Mouse (Mus musculus) intestine, embryonic 16.5 days (tissue): ENCODE measurements around the gene Pmepa1. TPM values are rescaled to one million over a fixed set of nuclear protein-coding genes. Genes with fewer than 3 reads are reported as not detected.

ENCODE experiments used
- ATAC-seq: fragments of 200-750 bp; cut with Nextera tagmentation; 2 replicates; pipeline ENCODE4 v1.8.0; 2017; ENCODE audit warnings: moderate TSS enrichment, moderate library complexity
- H3K27ac ChIP-seq: fragments of 300-500 bp; sonication (generic); 2 replicates; pipeline ENCODE4 v1.5.1; 2014; ENCODE audit warnings: mild to moderate bottlenecking, low read length
- H3K27me3 ChIP-seq: fragments of 300-500 bp; sonication (generic); replicated peaks from 2 replicates; pipeline ENCODE4 v1.6.1; 2014; ENCODE audit warnings: low read length, control low read depth, mixed read lengths; ENCODE audit not compliant: control insufficient read depth, insufficient read depth
- H3K36me3 ChIP-seq: fragments of 300-500 bp; sonication (generic); 2 replicates; pipeline ENCODE4 v1.6.1; 2014; ENCODE audit warnings: low read length, control low read depth; ENCODE audit not compliant: control insufficient read depth, insufficient read depth
- H3K4me1 ChIP-seq: fragments of 300-500 bp; sonication (generic); 2 replicates; pipeline ENCODE4 v1.6.1; 2014; ENCODE audit warnings: low read length, control low read depth, mixed read lengths; ENCODE audit not compliant: control insufficient read depth, insufficient read depth
- H3K4me2 ChIP-seq: fragments of 300-500 bp; sonication (generic); 2 replicates; pipeline ENCODE4 v1.6.1; 2014; ENCODE audit warnings: low read depth, low read length, control low read depth
- H3K4me3 ChIP-seq: fragments of 300-500 bp; sonication (generic); 2 replicates; pipeline ENCODE4 v1.5.1; 2014; ENCODE audit warnings: mild to moderate bottlenecking, low read length
- H3K9ac ChIP-seq: fragments of 300-500 bp; sonication (generic); 2 replicates; pipeline ENCODE4 v1.6.1; 2014; ENCODE audit warnings: low read depth, low read length
- H3K9me3 ChIP-seq: fragments of 300-500 bp; sonication (generic); 2 replicates; pipeline ENCODE4 v1.6.1; 2016; ENCODE audit warnings: low read length, control low read depth; ENCODE audit not compliant: control insufficient read depth
- WGBS: fragments of 180-500 bp; shearing (Covaris S2); extraction: QIAGEN DNeasy Blood & Tissue Kit; methylation state at CpG from one replicate; pipeline ENCODE4 v1.1.7; 2014; 5-methylcytosine and 5-hydroxymethylcytosine counted together
- polyA plus RNA-seq: library from polyadenylated mRNA; unstranded; fragments of >200 nt; fragmentation: Nextera tagmentation; extraction: Ambion mirVana; gene quantifications from 2 replicates; pipeline ENCODE4 v1.2.1, GENCODE M21; 2015

Pmepa1 gene
- polyA plus RNA-seq, 1 experiment from 2014 or later, result 4.4 TPM

DNA sequence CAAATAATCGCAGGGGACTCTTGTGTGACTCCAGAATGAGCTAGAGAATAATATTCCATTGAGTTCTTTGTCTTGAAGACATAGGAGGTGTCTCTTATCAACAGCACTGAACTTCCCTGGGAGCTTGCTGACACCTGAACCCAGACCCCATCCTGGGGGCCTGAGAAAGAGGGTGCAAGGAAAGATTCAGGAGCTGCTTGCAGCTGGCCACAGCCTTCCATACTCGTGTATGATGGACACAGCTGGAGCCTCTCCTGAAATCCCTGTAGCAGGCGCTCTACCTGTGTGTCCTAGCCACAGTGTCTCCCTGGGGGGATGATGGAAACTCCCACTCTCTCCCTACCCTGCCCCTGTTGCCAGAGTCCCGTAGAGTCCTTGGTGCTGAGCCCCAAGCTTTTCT, 64.1 kb downstream of the Pmepa1 start:
- H3K4me1 ChIP-seq, result peaks cover under 1% of the 10 kb centered on the region; the same call in 1 of the 2 replicates
- H3K4me2 ChIP-seq, result no peak overlapping the region
- no peaks in the 10 kb centered on the region; the same call in 1 of the 2 replicates for H3K9me3 ChIP-seq

DNA sequence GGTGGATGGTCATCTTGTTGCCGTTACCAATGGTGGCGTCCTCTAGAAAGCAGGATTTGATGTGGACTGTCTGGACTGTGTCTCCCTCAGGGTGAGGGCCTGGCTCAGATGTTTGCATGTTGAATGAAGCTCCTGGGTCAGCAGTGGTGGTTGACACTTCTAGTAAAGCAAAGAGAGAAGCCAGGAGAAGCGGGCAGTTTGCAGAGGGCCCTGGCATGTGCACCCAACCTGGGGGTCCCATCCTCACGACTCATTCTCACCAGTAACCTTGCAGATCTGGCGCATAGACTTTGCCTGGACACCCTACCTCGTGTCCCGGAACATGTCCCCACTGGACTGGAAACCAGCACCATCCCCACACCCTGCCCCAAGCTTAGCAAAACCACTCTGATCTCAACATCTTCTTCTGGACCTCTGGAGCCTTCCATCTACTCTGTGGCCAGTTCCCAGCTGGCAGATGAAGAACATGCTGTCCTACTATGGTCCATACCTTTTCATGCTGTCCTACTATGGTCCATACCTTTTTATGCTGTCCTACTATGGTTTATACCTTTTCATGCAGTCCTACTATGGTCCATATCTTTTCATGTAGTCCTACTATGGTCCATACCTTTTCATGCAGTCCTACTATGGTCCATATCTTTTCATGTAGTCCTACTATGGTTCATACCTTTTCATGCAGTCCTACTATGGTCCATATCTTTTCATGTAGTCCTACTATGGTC, 67.1 kb downstream of the Pmepa1 start:
- no peak overlapping the region for H3K27ac ChIP-seq
- no peaks in the 10 kb centered on the region for H3K27me3 ChIP-seq
- H3K4me1 ChIP-seq, result no peaks in the 10 kb centered on the region
- H3K9me3 ChIP-seq, result no peaks in the 10 kb centered on the region; the same call in 1 of the 2 replicates
- 87% methylated on average over 7 of the region's 7 CpGs for WGBS
- no peak overlapping the region for H3K4me3 ChIP-seq
- no peak for ATAC-seq
- H3K4me2 ChIP-seq, result no peak overlapping the region
- H3K36me3 ChIP-seq, result no peaks in the 10 kb centered on the region
- no peak overlapping the region for H3K9ac ChIP-seq

More for the DNA sequence above, 64.1 kb downstream of the Pmepa1 start:
- Histone ChIP-seq H3K36me3 (no peaks in the 10 kb centered on the region), H3K9ac (no peak overlapping the region), H3K27me3 (no peaks in the 10 kb centered on the region), H3K27ac (no peak overlapping the region), H3K4me3 (no peak overlapping the region)
- 82% methylated on average over 4 of the region's 4 CpGs for WGBS
- no peak for ATAC-seq

DNA sequence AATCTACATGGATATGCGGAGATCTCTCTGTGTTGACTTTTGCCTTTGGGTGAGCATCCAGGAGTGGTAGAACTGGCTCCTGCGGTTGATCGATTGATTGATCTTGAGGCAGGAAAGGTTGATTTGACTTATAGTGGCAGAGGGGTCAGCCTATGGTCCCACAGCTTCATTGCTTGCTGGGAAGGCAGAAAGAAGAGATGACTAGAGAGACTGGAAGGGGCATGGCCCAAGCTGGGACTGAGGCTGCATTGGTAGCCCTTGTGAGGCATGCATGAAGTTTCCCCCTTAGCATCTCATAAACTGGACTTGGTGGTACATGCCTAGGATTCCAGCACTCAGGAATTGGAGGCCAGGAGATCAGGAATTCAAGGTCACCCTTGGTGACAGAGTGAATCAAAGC, 69.3 kb downstream of the Pmepa1 start:
- Histone ChIP-seq H3K4me2 (no peak overlapping the region), H3K9ac (no peak overlapping the region), H3K27me3 (no peaks in the 10 kb centered on the region), H3K27ac (no peak overlapping the region), H3K9me3 (no peaks in the 10 kb centered on the region), H3K4me1 (no peaks in the 10 kb centered on the region), H3K36me3 (no peaks in the 10 kb centered on the region), H3K4me3 (no peak overlapping the region)
- WGBS, result 94% methylated on average over 3 of the region's 3 CpGs
- ATAC-seq, result no peak

DNA sequence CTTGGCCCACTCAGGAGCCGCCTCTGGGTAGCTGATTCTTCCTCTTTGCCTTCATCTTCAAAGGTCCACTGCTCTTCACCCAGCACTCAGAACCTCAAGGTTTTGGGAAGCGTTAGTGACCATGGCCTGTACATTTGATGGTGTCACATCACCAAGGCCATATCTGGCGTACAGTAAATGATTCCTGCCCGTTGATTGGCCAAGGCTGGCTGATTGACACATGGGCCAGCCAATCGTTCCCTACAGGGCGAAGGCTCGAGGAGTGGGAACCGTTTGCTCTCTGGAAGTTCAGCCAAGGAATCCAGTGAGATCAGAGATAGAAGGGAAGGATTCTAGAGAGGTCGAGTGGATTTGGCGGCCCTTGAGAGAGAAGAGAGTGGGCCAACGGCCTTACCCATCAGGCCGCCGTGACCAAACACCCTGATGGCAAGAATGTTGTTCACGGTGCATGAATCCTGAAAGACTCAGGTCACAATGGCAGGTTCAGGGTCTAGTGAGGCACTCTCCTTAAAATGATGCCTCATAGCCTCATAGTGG, 70.7 kb downstream of the Pmepa1 start:
- H3K4me1 ChIP-seq, result no peaks in the 10 kb centered on the region
- no peaks in the 10 kb centered on the region for H3K9me3 ChIP-seq
- no peak for ATAC-seq
- WGBS, result 96% methylated on average over 14 of the region's 14 CpGs
- no peak overlapping the region for H3K4me3 ChIP-seq
- H3K36me3 ChIP-seq, result no peaks in the 10 kb centered on the region
- H3K27me3 ChIP-seq, result no peaks in the 10 kb centered on the region
- H3K9ac ChIP-seq, result no peak overlapping the region
- no peak overlapping the region for H3K4me2 ChIP-seq
- H3K27ac ChIP-seq, result no peak overlapping the region

DNA sequence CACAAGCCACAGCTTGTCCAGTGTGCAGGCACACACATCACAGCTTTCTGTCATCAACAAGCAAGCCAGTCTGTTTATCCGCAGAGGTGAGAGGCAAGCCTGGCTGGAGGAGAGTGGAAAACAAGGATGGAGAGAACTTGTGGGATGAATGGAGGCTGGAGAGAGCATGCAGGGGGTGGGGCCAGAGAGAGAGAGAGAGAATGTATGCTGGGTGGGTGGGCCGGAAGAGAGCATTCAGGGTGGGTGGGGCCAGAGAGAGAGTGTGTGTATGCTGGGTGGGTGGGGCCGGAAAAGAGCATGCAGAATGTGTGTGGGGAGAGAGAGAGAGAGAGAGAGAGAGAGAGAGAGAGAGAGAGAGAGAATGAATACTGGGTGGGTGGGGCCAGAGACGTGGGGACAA, 71.7 kb downstream of the Pmepa1 start:
- Histone ChIP-seq H3K27ac (no peak overlapping the region), H3K9me3 (no peaks in the 10 kb centered on the region), H3K36me3 (no peaks in the 10 kb centered on the region), H3K27me3 (no peaks in the 10 kb centered on the region), H3K4me3 (no peak overlapping the region), H3K4me1 (no peaks in the 10 kb centered on the region), H3K4me2 (no peak overlapping the region), H3K9ac (no peak overlapping the region)
- 55% methylated on average over 4 of the region's 4 CpGs for WGBS
- ATAC-seq, result no peak

DNA sequence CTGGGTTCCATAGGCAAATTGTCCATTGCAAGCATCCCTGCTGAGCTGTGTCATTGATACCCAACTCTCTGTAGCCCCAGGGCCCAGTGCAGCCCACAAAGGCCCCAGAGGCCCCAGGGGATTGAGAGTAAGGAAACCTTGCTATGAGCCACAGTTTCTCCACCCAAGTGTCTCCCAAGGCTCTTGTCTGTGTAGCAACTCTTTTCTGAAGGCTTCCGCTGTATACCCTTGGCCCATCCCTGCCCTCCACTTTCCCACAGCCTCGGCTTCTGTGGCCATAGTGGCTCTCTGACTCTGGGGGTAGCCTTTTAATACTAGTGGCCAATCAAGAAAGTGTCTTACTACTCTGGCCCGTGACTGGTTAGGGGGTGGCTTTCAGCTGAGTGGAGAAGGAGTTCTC, 72.6 kb downstream of the Pmepa1 start:
- Histone ChIP-seq H3K9me3 (no peaks in the 10 kb centered on the region), H3K4me3 (no peak overlapping the region), H3K36me3 (no peaks in the 10 kb centered on the region), H3K27ac (no peak overlapping the region), H3K4me2 (no peak overlapping the region), H3K4me1 (no peaks in the 10 kb centered on the region), H3K9ac (no peak overlapping the region), H3K27me3 (no peaks in the 10 kb centered on the region)
- WGBS, result 86% methylated on average over 3 of the region's 3 CpGs
- no peak for ATAC-seq

DNA sequence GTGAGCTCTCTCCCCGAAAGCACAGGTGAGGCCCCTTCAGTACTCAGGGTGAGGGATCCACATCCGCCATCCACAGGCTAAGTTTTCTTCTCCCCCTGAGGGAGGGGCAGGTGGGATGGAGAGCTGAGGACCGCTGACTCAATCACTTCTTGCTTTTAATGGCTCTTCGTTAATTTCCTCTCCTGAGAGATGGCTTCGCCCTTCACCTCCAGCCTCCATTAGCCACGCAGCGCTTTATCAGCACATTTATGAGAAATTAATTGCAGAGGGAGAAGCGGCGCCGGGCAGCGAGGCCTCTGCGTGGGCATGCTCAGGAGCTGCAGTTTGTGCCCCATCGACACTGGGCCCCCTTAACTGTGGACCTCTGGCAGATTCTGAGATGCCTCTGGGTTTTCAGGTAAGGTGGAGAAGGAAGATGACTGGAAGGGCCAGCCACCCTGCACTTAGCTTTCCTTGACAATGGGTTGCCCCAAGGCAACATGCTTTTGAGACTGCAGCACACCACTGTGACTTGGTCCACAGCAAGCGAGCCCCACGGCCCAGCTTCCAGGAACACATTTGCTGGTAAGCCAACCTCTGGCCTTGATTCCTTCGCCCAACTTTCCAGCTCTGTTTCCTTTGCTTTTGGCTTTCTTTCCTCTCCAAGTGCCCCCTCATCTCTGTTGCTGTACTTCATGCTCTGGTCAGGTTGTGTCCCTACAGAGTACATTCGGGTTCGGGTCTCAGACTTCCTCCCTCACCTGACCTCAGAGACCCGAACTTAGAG, 73.2 kb downstream of the Pmepa1 start:
- ATAC-seq, result no peak

DNA sequence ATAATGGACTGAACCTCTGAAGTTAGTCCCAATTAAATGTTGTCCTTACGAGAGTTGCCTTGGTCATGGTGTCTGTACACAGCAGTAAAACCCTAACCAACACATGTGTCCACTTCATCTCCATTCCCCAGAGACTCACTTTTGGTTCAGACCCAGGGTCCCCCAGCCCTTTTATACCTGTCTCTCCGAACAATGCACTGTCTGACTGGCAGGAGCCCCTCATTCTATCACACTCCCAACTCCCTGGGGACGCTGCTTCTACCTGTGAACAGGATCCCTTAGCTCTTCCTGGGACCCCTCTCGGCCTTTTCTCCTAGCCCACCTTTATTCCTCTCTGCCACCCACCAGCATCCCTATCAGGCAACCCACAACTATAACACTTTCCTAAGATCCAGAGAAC, 81.5 kb downstream of the Pmepa1 start:
- H3K9ac ChIP-seq, result no peak overlapping the region
- 90% methylated on average over 4 of the region's 4 CpGs for WGBS
- no peaks in the 10 kb centered on the region for H3K27me3 ChIP-seq
- no peaks in the 10 kb centered on the region for H3K9me3 ChIP-seq
- H3K27ac ChIP-seq, result no peak overlapping the region
- no peaks in the 10 kb centered on the region for H3K36me3 ChIP-seq
- no peak for ATAC-seq
- H3K4me3 ChIP-seq, result no peak overlapping the region
- H3K4me2 ChIP-seq, result no peak overlapping the region
- H3K4me1 ChIP-seq, result no peaks in the 10 kb centered on the region

More for the DNA sequence above, 73.2 kb downstream of the Pmepa1 start:
- Histone ChIP-seq H3K4me1 (no peaks in the 10 kb centered on the region), H3K4me3 (no peak overlapping the region), H3K27me3 (no peaks in the 10 kb centered on the region), H3K36me3 (no peaks in the 10 kb centered on the region), H3K9ac (no peak overlapping the region), H3K27ac (no peak overlapping the region), H3K9me3 (no peaks in the 10 kb centered on the region), H3K4me2 (no peak overlapping the region)
- WGBS, result 88% methylated on average over 19 of the region's 19 CpGs

DNA sequence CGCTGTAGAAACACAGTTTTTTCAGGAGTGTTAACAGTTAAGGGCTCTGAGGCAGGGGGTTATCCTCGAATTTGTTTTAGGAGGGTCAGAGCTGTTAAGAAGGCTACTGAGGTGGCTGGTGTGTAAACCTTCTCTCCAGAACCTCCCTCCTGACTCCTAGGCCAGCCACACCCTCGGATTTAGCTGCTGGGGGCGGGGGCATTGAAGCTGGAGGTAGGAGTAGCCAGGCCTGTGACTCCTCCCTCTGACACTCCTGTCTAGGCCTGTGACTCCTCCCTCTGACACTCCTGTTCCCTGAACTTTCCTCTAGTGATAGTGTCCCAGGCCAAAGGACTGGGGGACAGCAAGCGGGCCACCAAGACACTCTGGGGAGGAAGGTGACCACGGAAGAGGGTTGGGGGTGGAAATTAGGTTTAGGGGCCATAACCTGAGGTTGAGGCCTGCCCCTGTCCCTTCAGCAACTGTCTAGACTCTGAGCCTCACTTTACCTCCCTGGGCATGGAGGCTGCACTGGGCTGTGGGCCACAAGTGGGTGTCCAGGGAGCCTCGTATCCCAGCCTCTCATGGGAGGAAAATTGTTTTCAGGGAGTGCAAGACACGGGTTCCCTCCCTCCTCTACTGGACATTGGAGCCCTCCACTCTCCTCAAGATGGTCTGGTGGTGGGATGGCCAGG, 89.0 kb downstream of the Pmepa1 start:
- Histone ChIP-seq H3K4me2 (no peak overlapping the region), H3K27ac (no peak overlapping the region)
- peak; percentile 67 for ATAC-seq

More for the DNA sequence above, 89.0 kb downstream of the Pmepa1 start:
- Histone ChIP-seq H3K9me3 (no peaks in the 10 kb centered on the region), H3K4me3 (no peak overlapping the region), H3K27me3 (0 out of 2 replicates have a peak, but pooled peaks cover 4% of the 10 kb centered on the region), H3K9ac (no peak overlapping the region), H3K4me1 (peaks cover 9% of the 10 kb centered on the region; the same call in 1 of the 2 replicates), H3K36me3 (no peaks in the 10 kb centered on the region)
- whole genome bisulfite sequencing, result 35% methylated on average over 8 of the region's 8 CpGs
